8 mouse cellular contexts compared by ENCODE assay signal in the genomic region with DNA sequence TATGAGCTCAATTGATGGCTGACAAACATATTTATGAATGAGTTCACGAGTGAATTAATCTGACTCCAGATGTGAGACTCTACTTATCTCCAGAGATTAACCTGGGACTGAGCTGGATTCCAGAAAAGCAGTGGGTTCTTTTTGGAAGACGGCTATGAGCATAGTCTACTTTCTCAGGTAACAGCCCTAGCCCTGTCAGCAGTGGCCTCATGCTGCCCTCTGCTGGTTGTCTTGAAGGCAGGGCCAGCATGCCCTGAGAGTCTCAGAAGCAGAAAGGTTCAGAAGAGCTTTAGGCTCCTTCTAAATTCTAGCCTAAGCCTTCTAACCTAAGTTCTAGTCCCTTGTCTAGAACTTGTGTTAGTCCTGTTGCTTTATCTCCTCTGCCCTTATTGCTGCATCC. TPM values are rescaled to one million over a fixed set of nuclear protein-coding genes. Genes with fewer than 3 reads are reported as not detected.
DNase-seq lines count a peak whose midpoint lies in the region; ATAC-seq lines count a peak whose summit lies in the region.

No protein-coding gene starts in this region.

- peak; percentile 20 for DNase-seq in gastrocnemius, postnatal 14 days
- no peak for DNase-seq in gastrocnemius, postnatal 25 days
- DNase-seq in ES-CJ7 (ENCODE audit: low read depth, low spot score) (peak; percentile 56), liver (peak; percentile 56)
- peak; percentile 10 for DNase-seq in c-Kit-positive CD71-negative TER-119-negative erythroid progenitor cells, embryonic 14.5 days (ENCODE audit: low read depth)
- DNase-seq in right cerebral cortex, adult 18-20 months = peak; percentile 37
- DNase-seq in spleen, postnatal 4 days (ENCODE audit: low spot score in 2 of 2) = no peak

- peak; percentile 49 to 72; a peak in 3 of 4 replicates for ATAC-seq in hematopoietic stem cell, adult 5-6 weeks (replicated peaks in 1 of 2; ENCODE audit: insufficient read depth in 1 of 2, low FRiP score in 2 of 2, low TSS enrichment in 1 of 2, low read depth in 1 of 2, poor library complexity in 2 of 2, severe bottlenecking in 2 of 2)

- intact Hi-C loops in gastrocnemius, postnatal 14 days (cut with DNase I; ENCODE audit: low total_unique reads) = no loop called here

RNA-seq across cellular contexts. Expression of gene Mbl1, which starts 11.4 kb away (rescaled TPM):
- total RNA-seq in gastrocnemius, postnatal 14 days (2021) = not detected
- not detected for total RNA-seq in gastrocnemius, postnatal 25 days (2021)
- total RNA-seq in hematopoietic stem cell, adult 5-6 weeks (2017) = not detected in 2 replicates

RNA-seq across cellular contexts. Expression of gene Sftpd, which starts 22.3 kb away (rescaled TPM):
- not detected for total RNA-seq in gastrocnemius, postnatal 14 days (2021)
- not detected for total RNA-seq in gastrocnemius, postnatal 25 days (2021)
- not detected in 2 replicates for total RNA-seq in hematopoietic stem cell, adult 5-6 weeks (2017)

RNA-seq across cellular contexts. Expression of gene Sftpa1, which starts 31.1 kb away (rescaled TPM):
- not detected for total RNA-seq in gastrocnemius, postnatal 14 days (2021)
- total RNA-seq in gastrocnemius, postnatal 25 days (2021) = not detected
- total RNA-seq in hematopoietic stem cell, adult 5-6 weeks (2017) = not detected in 2 replicates

RNA-seq across cellular contexts. Expression of gene Mat1a, which starts 57.8 kb away (rescaled TPM):
- total RNA-seq in gastrocnemius, postnatal 14 days (2021) = not detected
- total RNA-seq in gastrocnemius, postnatal 25 days (2021) = not detected
- not detected in 2 replicates for total RNA-seq in hematopoietic stem cell, adult 5-6 weeks (2017)

Comparison
In these comparisons a context has a peak if more than half of its experiments do, and no peak if none do; other contexts are left out.
1. DNase-seq: peak in gastrocnemius, postnatal 14 days (single experiment), ES-CJ7 (single experiment), c-Kit-positive CD71-negative TER-119-negative erythroid progenitor cells, embryonic 14.5 days (single experiment), liver (single experiment) and right cerebral cortex, adult 18-20 months (single experiment); none in gastrocnemius, postnatal 25 days (single experiment) and spleen, postnatal 4 days (0 of 2).